Mouse (Mus musculus) layer of hippocampus, adult 18-20 months (tissue): ENCODE measurements at regions not wholly inside any gene's neighbourhood (a gene's known extent, or its start where the extent isn't known, plus 50 kb on each side); places are given as distances from the start of the nearest gene placed in this dataset.

Experiments used
- DNase-seq, 2 experiments: peaks; one replicate each; pipeline ENCODE4 v3.0.0; 2022; ENCODE audit warnings: low spot score in 2 of 2

DNA sequence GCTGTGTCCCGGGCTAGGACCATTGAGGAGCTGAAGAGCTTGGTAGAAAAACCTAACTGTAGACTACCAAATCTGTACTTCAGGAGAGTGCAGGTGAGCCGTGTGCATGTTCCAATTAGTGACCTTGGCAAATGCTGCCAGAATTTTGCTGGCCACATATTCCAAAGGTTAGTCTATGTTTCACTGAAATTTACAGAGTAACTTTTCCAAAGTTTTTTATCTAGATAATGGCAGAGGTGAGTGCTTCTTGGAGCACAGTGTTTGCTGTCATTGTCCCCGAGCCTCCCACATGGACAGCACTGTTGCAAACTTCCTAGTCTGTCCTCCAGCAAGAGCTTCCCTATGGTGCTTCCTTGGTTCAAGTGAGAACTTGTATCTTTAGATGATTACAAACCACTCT, 232.5 kb downstream of the Foxa2 start:
- no peak for DNase-seq

DNA sequence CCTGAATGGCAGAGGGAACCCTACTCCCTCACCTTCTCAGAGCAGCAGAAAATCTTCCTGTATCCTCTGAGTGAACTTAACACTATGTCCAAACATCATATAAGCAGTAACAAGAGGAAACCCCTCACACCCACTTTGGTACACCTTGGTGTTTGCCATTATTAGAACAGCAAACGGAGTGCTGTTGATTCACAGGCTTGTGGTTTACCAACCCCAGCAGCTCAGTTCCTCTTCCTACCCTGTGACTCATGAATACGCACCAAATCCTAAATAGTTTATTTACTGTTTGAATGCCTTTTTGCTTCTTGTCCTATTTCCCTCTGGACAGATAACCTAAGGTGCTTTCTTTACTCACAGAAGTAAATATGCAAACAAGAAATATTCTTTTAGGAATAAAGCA, 233.3 kb downstream of the Foxa2 start:
- DNase-seq: no peak

DNA sequence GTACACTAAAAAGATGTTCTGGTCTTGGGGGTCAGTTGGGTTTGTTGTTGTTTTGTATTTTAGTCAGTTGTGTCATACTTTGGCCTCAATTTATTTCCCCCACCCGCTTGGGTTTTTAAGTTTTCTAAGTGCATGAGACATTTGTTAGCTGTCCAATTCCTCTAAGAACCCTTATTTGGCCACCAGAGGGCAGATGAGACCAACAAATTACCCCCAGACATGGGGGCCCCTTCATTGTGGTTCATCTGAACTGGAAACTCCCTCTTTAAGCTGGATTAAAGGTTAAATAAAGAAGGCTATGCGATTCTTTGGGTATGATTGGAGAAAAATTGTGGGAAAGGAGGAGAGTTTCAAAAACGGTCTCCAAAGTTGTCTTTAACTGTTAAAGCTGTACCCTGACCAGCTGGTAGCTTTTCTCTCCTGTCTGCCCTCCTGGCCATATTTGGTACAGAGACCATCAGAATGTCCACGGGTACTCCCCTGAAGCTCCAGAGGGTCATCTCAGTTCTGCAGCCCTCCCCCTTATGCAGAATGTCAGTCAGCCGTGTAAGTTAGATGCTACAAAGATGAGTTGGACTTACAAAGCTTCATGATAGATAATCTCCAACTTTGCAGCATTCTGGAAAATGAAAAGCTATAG, 238.6 kb downstream of the Foxa2 start:
- peak; percentile 14 to 58 for DNase-seq

DNA sequence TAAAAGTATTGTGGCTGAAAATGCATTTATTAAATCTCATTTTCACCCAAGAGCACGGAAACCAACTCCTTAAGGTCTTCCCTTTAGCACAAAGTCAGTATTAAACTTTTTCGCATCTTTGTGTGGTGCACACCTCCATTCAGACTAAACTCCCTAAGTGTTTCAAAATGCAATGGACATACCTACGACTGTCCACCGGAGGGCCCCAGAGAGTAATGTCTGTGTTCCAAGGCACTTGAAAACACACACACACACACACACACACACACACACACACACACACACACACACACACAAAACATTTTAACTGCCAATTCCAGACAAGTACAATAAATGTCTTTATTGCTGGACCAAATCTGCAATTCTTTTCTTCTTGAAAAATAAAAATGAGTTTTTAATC, 243.7 kb downstream of the Foxa2 start:
- peak in 1 of 2 experiments; percentile 15 for DNase-seq

DNA sequence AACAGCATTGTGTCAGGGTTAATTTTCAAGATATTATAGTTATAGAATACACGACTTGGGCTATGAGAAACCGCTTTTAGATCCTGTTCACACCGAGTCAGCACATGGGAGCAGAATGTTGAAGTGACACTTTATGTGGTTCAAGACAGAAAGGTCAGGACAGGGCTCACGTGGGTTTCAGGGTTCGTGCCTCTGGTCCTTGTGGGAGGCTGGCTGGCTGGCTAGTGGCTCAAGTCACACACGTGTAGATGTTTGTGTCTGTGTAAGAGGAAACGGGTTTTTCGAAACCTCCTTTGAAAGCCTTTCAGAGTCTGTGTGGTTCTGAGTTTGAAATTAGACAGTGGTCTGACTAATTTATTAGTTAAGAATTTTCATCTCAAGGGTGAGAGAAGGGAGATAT, 255.3 kb downstream of the Foxa2 start:
- no peak for DNase-seq

DNA sequence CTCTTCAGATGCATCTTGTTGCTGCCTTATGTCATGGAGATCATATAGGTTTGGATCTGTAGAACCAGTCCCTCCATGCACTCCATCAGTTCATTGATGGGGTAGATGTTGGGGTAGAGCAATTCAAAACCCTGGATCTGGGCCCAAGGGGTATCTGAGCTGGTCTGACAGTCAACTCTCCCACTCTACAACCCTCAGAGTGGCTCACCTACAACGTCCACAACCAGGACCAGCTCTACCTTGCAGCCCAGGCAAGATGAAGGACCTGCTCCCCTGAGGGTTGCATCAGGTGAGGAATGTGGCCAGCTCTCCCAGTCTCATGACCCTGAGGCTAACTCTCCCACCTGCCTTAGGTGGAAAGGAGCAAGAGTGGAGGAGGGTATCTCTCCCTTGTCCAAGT, 256.9 kb downstream of the Foxa2 start:
- DNase-seq: no peak

DNA sequence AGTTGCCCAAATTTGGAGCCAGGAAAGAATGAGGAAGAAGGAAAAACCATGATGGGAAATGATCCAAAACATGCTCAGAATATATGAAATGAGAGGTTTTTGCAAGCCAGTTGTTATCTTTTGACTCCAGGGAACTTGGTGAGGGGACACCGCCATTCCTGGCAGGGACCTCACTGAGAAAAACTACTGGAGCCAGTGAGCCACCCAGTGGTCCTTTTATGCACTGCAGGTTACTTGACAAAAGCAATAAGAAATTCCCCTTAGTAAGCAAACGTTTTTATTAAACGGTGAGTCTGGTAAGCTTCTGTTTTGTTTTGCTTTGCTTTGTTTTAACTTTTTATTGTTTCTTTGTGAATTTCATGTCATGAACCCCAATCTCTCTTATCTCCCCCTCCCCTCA, 257.5 kb downstream of the Foxa2 start:
- DNase-seq: peak; percentile 46 to 82

DNA sequence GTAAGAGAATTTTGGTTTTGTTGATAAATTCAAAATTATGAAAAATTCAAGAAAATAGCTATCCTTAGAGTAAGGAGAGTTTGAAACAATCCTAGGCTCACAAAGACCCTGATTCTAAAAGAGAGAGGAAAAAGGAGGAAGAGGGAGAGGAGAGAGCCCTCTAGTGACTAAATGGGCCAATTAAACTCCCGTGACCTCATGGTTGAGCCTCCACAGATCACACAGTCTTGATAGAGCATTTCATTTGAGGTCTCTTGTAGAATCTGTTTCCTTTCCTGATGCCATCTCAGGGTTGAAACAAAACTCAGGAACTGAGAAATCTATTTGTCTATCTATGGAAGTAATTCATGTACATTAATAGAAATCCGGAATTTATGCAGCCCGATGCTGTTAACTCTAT, 258.8 kb downstream of the Foxa2 start:
- DNase-seq: peak in 1 of 2 experiments; percentile 19

DNA sequence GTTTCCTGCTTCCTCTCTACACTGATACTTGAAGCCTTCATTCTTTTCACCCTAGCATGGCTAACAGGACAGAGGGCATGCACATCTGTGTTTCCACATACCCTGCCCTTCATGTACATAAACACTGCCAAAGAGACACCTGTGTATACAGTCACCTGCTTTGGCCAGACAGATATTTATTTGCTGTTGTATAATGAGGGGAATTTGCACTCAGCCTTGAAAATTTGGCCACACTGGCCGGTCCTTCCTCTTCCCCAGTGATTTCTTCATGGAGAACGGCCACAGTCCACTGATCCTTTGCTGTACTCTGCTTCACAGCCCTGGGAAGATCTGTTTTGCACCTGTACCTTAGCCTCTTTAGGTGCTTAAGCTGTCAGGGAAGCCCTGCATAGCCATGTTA, 264.3 kb downstream of the Foxa2 start:
- no peak for DNase-seq

DNA sequence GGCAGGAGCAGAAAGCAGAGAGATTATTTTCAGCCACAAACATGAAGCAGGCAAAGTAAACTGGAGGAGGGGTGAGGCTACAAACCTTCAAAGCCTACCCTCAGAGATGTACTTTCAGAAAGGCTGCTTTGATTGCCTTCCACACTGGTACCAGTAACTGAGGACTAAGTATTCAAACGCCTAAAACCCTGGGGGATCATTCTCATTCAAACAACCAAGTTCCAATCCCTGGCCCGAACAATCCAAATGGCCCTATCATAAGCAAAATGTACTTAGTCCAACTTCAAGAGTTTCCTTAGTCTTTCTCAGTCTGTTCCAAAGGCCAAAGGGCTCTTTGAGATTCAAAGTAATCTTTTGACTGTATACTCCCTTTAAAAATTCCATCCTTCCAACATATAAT, 270.5 kb downstream of the Foxa2 start:
- no peak for DNase-seq

DNA sequence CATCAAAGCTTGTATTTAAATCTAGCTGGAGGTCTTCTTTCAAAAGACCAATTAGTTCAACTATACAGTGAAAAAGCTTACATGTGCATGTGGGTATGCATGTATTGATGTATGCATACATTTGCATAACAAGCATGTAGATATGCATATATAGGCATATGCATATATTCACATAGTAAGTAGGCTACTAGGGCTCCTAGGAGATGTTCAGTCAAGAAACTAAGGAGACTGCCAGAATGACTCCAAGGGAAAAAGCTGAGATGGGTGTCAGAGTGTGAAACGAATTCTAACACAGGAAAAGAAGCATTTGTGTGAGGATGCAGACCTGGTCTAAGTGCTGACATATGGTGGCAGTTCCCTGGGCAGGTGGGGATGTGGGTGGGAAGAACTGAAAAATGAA, 274.2 kb downstream of the Foxa2 start:
- DNase-seq: no peak

DNA sequence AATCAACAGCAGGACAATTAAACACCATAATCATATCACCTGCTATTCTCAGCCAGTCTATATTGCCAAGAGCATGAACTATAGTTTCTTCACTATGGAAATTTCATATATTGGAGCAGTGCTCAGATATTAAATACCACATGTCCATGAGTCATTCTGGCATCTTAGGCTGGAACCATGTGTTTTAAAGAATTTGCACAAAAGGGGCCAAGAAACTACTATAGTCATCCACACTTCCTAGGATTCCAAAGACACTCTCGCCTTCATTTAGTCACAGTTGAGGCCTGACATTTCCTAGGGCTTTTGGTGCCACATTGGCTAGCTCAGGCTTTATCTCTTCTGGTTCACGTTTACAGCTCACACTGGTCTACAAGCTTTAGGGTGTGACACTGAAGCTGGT, 293.7 kb downstream of the Foxa2 start:
- DNase-seq: no peak

DNA sequence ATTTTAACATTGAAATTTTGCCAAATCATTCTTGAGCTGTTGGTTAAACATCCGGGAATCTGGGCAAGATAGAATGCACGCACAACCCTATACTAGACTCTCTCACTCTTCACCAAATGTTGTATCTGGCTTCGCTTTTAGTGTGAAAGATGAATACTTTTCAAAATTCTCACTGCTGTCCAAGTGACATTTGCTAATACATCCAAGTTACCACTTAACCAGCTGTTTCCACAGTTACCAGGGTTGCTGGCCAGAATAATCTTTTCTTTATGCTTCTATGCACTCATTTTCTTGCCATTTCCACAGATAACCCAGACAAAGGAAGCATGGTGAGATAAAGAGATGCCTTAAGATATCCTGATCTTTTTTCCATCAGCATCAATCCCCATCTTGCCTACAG, 294.9 kb downstream of the Foxa2 start:
- peak in 1 of 2 experiments; percentile 8 for DNase-seq

DNA sequence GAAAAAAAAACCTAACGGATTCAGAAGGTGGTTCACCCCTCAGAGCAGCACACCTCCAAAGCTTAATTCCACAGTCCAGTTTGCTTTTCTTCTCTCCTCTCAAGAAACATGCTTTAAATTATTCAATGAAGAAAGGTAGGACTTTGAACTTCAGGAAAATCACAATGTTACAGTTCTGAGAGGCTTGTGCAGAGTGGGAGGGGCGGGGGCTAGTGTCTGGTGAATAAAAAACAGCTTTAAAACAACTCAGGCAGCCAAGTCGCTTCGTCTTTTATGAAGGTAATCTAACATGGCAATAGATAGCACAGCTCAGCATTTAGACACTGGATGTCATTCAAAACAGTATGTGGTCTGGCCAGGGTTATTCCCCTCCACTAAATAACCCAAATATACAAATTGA, 298.8 kb downstream of the Foxa2 start:
- DNase-seq: no peak

DNA sequence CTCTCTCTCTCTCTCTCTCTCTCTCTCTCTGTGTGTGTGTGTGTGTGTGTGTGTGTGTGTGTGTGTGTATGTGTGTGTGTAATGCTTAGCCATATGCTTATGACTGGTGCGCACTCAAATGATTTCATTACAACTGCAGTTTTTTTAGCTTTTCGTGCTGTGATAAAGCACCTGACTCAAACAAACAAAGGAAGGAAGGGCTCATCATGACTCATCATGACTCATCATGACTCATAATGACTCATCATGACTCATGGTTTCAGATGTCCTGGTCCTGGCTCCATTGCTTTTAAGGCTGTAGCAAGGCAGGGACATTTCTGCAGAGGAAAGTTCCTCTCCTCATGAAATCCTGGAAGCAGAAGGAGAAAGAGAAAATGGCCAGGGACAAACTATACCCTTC, 302.9 kb downstream of the Foxa2 start:
- no peak for DNase-seq

DNA sequence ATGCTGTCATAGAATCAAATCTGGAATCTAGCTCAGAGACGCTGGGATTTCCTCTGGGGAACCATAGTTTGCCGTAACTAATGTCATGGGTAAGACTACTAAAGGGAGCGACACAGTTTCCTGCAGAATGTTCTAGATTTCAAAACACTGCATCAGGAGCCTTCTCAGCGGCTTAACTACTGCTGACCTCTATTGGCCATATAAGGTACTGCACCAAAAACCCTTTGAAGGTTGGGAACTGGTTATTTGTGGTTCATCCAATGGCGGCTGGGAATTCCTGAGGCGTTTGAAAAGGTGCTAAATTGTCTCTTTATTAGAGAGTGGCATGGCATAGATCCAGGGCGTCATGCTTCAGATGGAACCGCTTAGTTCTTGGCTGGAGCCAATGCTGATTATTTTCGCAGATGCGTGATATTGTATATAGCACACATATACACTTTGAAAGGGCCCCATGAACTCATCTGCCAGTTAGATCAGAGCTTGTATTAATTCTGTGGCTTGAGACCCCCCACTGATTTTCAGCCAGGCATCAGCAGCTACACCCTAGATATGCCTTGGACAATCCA, 308.4 kb downstream of the Foxa2 start:
- peak; percentile 16 to 74 for DNase-seq

DNA sequence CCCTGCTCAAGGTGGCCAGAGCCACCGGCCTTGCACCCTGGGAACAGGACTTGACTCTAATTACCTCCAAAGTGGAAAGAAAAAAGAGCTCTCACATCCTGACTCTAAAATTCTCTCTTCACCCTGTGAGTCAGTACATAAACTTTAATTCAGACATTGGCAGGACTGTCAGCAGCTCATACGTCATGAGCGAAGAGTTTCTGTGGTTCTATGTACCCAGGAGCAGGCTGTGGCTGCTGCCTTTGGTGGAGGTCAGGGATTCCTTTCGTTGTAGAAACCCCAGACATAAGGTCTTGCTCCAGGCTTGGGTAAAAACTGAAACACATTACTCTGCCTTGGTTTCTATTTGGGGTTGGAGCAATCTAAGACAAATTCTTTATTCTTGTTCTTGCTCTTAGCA, 319.4 kb downstream of the Foxa2 start:
- no peak for DNase-seq

DNA sequence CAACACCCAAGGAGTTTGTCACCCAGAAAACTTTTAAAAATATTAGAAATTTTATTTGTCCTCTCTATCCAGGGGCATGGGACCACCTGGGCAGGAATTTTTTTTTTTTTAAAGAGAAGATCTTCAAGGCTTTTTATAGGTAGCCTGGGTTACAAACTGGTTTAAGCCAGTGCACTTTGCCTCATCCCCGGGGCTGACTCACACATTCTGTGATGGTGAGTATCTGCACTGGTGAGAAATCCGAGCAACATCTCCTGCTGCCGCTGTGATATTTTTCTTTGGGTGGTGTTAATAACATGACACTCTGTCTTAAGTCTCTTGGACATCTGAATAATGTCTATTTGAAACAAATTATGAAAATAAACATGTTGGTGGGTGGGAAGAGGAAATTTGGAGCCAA, 327.8 kb downstream of the Foxa2 start:
- no peak for DNase-seq

DNA sequence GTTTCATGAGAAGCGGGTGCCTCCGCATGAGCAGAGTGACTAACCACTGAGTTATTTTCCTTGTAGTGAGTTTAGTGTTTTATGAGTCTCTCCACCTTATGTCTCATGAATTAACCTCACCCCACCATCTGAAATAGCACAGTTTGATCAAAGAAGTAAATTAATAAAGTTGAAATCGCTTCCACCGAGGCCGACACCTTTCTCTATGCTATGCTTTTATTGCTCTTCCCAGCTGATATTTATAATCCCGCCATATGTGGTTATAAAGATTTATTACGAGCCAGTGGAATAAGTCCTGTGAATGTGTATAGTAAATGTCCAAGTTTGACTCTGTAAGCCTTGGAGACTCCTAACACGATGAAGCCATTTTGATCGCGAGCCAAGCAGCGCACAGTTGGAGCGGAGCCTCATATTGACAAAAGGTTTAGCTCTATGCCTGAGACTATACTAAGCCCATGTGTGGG, 329.3 kb downstream of the Foxa2 start:
- DNase-seq: no peak

DNA sequence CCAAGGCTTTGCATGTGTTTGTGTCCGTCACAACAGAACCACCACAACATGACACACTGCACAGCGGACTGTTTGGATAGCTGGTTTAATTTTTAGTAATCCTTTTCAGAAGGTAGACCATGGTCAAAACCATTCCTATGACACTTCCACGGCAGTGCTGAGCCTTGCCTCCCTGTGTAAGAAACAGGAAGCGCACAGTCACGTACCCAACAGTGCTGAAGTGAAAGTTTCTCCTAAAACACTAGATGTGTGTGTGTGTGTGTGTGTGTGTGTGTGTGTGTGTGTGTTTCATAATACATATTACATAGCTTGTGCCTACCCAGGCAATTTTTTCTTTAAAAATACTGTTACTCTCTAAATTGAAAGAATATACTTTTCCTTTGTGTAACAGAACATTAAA, 331.0 kb downstream of the Foxa2 start:
- no peak for DNase-seq

DNA sequence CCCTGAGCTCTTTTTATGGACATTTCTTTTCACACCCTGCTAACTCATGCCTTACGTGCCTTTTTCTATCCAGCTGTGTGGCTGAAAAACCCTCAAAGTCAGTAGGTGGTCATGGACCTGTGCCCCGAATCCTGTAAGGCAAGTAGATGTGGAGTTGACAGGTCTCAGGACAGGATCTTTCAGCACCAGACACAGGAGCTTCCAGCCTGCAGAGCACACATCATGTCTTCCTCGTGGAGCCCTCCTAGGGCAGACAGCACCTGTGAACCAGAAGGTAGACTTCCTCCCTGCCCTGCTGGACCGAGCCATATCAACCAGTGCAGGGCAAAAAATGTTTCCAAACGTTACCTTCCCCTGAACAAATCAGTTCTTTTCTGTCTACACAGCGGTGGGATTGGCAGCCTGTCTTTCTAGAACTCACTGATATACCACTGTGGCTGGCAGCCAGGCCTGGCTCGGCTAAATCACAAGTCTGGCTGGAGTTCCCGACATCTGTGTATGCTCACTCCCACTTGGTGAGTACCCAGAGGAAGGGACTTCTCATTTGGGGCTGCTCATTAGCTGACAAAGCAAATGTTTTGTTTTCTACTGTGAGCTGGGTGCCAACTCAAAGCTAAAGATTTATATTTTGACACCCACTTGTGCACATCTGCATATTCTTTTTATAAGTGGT, 336.0 kb downstream of the Foxa2 start:
- DNase-seq: no peak

DNA sequence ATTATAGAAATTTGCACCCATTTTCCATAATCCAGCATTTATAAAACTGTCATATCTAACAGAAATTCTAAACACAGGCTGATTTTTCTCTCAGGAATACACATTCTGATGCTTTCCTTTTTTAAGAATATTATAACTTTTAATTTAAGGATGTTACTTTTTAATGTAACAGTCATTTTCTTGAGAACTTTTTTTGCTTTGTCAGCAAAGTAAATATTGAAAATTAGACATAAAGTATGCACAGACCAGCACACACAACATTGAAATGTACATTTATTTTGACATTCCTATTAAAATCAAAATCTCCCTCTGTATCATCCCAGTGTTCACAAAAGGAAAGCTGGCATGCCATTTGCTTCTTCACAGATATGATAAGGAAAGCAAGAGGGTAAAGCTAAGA, 337.0 kb downstream of the Foxa2 start:
- no peak for DNase-seq

DNA sequence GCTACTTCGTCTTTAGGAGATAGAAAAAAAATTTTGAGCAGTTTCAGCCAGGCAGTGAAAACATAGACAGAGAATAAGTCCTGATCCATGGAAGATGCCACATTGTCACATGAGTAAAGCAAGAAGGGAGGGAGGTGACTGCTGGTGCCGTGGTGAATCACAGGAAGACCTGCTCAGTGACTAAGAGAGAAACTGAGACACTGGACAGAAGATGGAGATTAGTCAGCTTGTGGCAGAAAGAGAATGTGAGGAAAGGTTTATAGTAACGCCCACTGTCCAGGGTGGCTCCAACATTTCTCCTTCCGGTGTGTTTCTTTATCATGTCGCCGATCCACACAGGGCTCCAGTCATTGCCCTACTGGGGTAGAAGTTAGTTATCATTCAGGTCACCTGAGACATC, 339.6 kb downstream of the Foxa2 start:
- no peak for DNase-seq
